Mouse (Mus musculus) G1E-ER4 (cell line): ENCODE measurements around the gene Hao1. TPM values are rescaled to one million over a fixed set of nuclear protein-coding genes. Genes with fewer than 3 reads are reported as not detected.

Experiments used
- GATA1 ChIP-seq: IDR thresholded peaks from one replicate; pipeline ENCODE4 v1.8.0; 2012; ENCODE audit warnings: low read length, inconsistent platforms
- polyA plus RNA-seq: library from polyadenylated mRNA; stranded (reverse); fragments of >175 nt; gene quantifications from 2 replicates; pipeline ENCODE4 v1.2.3, GENCODE M21; 2012

The Hao1 gene
- polyA plus RNA-seq, 1 experiment = not detected

DNA sequence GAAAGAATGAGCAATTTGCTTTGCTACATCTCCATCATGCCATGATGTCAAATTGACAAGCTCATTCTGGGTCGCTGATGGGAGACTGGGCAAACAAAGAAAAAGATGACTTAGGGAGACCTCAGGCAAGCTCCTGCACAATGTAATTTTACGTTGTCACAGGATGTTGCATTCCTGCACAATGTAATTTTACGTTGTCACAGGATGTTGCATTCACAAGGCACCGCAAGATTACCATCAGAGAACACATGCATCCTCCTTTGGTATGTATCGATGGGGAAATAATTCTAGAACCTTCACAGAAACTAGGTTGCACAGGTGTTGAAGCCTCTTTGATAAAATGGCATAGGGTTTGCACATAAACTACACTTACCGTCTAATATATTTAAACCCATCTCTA lies 65.5 kb downstream of the Hao1 start:
- TF ChIP-seq GATA1 = no peak

DNA sequence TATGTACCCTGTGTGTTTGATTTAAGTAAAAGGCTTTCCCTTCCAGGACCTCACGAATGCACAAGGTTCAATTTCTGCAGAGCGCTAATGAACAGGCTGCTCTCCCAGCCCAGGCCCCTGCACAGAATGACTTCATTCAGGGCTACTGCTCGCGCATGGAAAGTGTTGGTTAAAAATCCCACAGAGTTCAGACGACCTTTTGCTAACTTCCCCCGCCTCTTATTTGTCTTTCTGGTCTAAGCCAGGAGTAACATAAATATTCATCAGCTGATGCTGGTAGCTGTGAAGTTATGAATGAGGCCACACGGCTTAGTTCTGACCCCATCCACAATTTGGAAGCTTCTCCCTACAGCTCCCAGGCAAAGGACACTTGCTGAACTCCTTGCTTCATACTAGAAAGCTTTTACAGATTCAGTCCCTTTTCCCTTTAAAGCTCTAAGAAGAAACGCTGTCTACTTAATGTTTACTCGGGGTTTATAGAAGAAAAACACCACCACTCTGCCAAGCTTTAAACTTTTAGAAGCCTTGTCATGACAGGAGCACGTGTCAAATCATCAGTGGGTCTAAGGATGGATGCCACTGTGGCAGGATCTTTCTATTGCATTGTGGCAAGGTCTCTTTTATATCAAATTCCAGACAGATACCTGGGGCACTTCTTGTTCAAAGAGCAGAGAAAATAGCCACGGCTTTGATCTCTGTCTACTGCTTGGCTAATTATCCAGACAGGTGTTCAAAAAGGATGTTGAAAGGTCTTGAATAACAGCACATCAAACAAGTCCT lies 67.9 kb downstream of the Hao1 start:
- no peak for TF ChIP-seq GATA1

DNA sequence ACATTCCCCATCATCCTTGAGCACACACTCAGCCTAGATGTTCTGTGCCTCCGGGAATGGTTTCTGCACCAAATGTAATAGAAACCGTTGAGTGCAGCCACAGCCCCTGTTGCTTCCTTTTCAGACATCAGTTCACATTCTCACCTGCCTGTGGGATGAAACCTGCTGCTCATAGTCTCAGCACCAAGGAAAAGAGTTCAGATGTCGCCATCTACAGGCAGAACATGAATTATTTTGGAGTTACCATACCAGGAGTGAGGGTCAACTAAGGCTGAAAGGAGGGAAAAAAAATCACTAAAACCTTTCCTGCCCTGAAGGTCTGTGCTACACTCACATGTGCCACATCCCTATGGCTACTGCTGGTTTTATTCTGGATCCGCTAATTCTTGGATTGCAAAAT lies 71.5 kb downstream of the Hao1 start:
- no peak for TF ChIP-seq GATA1

DNA sequence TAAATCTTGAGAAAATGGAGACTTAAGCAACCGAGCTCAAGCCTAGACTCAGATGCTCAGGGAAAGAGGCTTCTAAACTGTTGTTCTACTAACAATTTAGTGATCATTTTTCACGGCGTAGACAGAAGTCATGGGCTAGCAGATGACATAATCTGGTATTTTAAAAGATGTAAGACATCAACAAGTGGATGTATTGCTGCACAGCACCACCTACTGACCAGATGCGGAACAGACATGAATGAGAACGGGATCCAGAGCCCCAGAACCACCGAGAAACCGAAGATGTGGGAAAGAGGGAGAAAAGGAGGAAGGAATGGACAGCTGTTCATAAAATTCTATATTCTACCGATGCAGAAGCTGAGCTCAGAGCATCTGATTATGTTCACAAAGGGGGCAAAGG lies 72.4 kb downstream of the Hao1 start:
- no peak for TF ChIP-seq GATA1

DNA sequence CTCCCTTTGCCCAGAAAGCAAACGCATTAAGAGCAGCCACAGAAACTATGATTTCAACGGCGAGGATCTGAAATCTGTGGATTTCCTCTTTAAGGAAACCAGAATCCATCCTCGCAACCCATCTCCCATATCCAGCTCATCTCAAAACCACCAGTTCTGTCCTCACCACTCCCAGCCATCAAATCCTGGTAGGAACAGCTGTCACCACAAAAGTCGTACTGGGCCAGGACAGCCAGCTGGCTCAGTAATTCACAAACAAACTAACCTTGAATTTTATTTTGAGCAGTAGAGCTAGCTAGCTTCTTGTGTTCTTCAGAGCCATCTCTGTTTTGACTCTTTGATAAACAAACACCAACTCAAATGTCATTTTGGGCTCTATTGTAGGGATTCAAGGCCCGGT lies 73.0 kb downstream of the Hao1 start:
- TF ChIP-seq GATA1 = no peak

DNA sequence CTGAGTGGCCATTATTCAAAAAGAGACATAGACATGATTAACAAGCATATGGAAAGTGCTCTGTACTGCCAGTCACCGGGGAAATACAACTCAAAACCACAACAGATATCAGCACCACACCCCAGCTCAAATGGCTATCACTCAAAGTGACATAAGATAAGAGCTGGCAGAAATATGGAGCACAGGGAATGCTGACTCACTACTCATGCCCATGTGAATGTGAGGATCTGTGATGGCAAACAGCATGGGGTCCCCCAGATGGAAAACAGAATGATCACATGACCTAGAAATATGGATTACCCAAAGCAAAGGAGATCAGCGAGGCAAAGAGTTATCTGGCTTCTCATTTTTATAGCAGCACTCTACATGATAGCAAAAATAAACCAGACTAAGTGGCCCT lies 89.0 kb downstream of the Hao1 start:
- peak; percentile 40 for TF ChIP-seq GATA1

DNA sequence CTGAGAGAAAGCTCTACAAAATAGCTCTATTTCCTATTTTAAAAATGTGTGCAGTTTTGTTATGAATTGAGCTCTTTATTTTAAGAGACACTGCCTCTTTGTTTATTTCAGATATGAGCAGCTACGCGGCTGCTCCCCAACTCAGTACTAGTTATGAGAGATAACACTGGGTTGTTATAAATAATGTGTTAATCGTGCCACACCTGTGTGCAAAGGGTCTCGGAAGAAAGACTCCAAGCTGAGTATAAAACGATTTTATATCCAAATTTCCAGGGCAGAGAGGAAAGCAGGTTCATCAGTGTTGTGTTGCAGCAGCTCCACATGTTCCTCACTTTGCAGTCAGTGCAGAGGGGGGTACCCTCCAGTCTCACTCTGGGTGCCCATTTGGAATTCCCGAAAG lies 91.8 kb downstream of the Hao1 start:
- no peak for TF ChIP-seq GATA1

DNA sequence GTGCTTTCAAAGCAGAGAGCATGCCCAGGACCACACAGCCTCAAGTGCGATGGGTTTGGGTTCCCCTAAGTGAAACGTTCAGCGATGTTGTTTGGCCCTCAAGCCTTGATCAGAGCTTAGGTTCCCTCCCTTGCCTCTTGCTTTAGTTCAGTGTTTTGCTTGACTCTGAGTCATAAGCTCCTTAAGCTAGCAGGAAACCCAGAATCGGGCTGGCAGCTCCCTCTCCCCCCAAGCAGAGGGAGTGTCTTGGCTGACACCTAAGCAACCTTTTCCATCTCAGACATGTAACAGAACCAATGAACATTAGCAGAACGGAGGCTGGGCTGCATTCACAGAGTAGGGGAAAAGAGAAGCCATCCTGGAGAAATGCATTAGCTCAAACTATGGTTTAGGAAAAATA lies 93.3 kb downstream of the Hao1 start:
- TF ChIP-seq GATA1 = no peak

DNA sequence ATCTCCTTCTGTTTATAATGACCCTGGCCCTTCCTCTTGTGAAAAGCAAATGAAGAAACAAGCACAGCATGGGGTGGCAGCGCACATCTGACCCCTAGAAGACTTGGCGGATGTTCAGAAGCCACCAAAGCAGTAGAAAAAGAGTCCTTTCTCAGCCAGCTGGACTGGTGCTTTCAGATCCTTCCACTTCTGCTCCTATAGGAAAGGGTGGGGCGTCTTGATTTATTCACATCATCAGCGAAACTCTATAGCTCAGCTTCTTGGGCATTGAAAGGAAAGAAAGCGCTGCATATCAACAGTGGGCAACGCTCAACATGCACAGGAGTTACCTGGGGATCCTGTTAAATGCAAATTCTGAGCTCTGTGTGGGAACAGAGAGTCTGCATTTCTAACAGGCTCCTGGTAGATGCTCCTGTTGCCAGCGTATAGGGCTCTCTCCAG lies 98.1 kb downstream of the Hao1 start:
- no peak for TF ChIP-seq GATA1

DNA sequence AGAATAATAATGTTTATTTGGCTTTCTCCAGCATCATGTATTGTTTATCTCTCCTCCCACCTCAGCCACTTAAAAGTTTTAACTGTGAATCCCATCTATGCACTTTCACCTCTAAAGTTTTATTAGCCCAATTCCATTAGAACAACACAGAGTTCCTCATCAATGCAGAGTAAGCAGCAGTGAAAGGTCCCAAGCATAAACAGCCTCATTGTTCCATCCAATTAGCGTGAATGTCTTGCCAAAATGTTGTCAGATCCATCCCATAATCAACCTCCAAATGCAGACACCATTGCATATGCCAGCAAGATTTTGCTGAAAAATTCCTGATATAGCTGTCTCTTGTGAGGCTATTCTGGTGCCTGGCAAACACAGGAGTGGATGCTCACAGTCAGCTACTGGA lies 101.4 kb downstream of the Hao1 start:
- TF ChIP-seq GATA1 = no peak

DNA sequence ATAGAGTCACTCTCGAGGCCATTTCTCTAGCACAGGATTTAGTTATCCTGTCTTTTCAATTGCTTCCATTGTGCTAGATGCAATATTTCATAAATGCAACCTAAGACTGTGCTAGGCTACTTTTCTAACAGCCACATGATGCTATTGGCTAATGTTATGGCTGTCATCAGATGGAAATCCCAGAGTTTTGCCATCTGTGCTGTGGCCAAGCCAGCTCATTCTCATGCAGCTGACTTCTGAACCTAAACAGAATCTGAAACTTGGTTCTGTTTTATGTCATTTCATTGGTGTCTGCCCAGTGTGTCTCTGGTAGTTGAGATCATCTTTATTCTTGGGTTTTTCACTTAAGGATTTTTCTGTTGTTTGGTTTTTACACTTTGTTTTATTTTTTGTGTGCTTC lies 103.2 kb downstream of the Hao1 start:
- no peak for TF ChIP-seq GATA1

Other genes with a start within 250 kb of the Hao1 start
- gene Tmx4, start 89.8 kb upstream of the Hao1 start, polyA plus RNA-seq = 4.5 and 6.0 TPM in 2 replicates
- gene Plcb1, start 231.7 kb upstream of the Hao1 start, polyA plus RNA-seq = not detected in 2 replicates